Mouse (Mus musculus) spleen, adult 18-20 months (tissue): ENCODE data around the gene Zfp382.
A peak's percentile ranks its signal among the peaks of the same experiment; 100 is the strongest.
"Not testable (repeated sequence)": the region's sequence is repeated elsewhere in the genome, so short reads cannot be mapped to it uniquely, and the experiment has no call there.

Experiments
- DNase-seq, 2 experiments: peaks; one replicate each; pipeline ENCODE4 v3.0.0; 2022; ENCODE audit warnings: mixed read lengths in 2 of 2

Gene Zfp382

GRCm38 (mm10) chr7:30121308-30122187 is at the start of gene Zfp382:
Gene Zfp382 (plus strand): TSS chr7:30121942.
- DNase-seq = peak; percentile 75 to 90

DNA sequence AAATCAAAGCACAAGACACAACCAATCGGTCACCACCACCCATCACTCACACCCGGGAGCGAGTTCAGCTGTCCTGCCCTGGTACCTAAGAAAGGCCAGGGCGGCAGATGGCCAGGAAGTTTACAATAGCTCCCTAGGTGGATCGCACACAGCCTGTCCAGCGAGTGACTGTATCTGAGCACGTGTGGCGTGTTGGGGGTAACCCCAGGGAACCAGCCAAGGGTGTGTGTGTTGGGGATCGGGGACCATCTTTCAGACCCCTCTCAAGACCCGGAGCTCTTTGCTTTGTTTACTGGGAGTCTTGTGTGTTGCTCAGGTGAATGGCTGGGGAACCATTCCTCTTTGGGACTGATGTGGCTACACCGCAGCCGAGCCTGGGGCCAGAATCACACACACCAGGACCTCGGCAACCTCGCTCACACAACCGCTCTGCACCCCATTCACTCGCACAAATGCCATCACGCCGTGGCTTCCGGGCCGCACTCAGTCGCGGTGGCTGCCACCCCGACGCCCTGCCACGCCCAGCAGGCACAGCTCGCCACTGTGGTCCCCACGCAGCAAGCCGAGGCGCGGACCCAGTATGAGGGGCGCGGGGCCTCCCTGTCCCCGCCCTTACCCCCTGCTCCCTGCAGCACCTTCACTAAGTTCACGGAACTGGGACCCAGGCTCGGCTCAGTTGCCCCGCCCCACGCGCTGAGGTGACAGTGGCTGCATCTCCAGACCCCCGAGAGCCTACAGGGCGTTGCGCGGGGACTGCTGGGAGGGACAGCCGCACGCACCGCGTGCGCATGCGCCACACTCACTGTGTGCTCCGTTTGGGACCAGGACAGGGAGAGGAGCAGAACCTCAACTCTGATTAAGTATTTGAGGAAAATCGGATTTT is 49.4 kb upstream of the Zfp382 start, which contains the start of gene Zfp82:
Gene Zfp82 (minus strand): TSS at position 755 of the 883 bp plus-strand sequence.
- DNase-seq = peak; percentile 75 to 81

DNA sequence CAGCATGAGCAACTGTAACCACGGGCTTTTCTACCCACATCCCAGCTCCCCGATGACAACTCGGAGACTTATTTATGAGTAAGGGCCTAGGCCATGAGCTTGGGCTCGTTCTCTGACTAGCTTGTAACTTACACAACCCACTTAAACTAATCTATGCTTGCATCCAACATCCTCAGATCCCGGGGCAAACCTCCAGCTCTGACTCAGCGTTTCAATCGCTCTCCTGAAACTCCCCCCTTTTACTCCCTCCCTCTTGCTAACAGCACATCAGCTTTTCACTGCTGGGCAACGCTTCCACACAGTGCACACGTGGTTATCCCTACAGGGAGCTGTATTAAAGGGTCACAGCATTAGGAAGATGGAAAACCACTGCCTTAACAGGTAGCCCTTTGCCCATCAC is 35.2 kb upstream of the Zfp382 start:
- no peak for DNase-seq

DNA sequence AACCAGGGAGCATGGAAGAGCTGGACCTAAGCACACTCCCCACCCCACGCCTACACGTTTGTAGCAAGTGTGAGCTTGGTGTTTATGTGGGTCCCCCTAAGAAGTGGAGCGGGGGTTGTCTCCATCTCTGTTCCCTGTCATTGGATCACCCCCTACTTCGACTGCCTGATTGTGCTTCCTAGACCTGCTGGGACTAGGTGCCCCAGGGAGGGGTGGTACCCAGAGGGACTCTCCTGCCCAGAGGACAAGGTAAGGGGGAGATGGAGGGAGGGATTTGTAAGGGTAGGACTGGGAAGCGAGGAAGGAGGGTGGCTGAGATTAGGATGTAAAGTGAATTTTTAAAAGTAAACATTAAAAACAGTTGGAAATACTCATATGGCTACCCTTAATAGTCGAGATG is 32.3 kb upstream of the Zfp382 start:
- no peak for DNase-seq

DNA sequence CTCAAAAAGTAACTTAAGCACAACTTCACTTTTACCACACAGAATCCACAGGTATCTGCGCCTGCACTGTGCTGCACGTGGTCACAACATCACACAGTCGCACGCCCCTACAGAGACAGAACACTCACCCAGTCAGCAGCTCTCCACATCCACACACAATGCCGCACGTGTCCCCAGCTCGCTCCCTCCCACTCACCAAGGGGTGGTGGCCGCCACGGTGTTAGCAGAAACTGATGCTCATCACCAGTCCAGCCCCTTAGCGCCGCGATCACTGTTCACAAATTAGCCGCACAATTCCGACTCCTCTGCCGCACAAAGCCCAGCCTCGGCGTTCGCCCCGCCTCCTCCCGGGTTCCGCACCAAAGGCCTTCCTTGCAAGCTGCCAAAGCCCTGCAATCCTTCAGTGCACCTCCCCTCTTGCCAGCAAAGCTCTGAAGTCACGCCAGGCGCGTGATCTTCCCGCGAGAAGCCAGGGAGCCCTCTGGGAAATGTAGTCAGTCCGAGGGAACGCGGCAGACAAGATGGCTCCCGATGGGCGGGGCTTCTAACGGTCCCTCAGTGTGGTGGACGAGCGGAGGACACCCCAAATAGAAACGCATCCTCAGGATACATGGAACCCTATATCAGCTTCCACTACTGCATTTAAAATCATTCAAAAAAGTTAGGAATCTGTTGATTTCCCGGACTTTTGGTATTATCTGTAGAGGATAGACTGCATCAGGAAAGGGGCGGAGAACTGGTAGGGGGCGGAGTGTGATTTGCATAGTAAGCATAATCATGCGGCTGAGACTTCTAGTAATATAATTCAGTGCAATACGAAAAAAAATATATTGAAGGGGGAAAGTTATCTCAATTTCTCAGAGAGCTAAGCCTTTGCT is 31.4 kb upstream of the Zfp382 start, which contains the start of the genes Gm26920 and Zfp566:
Gene Gm26920 (minus strand): TSS at position 319 of the 878 bp plus-strand sequence.
Gene Zfp566 (minus strand): TSS at position 436 of the 878 bp plus-strand sequence.
- DNase-seq = peak; percentile 89 to 94

GRCm38 (mm10) chr7:30090970-30091585 is 30.7 kb upstream of the Zfp382 start:
- DNase-seq = no peak

DNA sequence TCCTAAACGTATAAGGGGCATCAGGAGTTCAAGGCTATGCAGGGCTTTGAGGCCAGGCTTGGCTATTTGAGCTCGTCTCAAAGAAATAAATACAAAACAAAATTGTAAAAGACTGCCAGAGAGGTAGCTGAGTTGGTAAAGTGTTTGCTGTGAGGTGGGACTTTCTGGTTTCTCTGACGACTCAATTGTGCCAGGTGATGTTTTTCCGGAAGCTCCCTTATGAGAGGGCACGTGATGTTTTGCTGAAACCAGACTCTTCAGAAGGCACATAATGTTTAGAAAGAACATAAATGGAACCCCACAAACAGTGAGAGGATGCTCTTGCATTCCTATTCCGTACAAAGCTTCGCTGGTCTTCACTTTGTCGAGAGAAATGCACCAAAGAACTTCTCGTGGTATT is 29.1 kb upstream of the Zfp382 start:
- no peak for DNase-seq

DNA sequence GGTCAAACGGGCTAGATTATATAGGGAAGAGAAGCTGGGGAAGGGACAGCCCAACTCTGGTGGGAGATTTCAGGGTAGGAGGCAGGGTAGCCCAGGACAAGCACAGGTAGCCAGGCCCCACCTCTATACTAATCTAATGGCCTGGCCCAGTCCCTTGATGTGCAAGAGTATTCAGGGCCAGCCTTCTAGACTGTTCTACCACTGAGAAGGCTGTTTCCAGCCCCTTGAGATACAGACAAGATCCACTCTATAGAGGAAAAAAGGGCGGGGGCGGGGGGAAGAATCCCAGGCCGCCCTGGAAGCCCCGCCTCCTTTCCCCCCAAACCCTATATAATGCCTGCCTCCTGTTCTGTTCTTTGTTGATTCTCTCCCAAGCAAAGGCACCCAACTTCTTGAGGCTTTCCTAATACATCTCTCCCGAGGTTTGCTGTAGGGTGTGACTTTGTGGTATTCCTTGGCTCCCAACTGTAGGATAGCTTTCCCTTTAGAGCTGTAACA is 27.8 kb upstream of the Zfp382 start:
- DNase-seq = no peak

DNA sequence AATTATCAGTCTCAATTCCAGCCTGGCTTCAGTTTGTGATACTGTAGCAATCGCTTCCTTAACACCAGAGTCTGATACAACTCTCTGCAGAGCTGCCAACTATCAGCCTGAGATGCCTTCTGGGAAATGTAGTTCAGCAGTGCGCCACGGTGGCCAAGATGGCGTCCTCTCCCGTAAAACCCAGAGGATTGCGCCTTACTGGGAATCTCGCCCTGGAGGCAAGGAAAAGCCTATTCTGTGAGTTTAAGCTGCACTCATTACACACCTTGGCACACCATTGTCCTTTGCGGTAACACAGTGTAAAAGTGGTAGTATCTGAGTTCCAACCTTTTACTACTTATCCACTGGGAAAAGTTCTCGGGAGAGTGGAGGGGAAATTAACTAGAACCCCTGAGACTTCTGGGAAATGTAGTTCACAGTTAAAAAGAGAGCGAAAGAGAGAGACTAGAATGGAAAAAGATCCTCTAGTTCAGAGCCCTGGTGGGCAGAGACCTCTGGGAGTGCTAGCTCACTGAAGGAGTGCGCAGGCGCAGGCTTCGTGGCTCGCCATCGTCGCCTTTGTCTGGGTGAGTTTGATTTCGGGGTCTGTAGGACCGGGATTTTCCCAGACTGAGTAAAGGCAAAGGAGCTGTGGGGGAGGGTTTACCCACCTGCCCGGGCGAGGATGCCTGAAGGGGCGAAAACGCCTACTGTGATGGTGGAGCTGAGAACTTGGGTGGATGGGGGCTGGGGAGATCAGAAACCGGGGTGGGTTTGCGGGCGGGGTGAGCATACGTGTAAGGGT is 26.9 kb upstream of the Zfp382 start, which contains the start of gene Zfp260:
Gene Zfp260 (plus strand): TSS at position 132 of the 784 bp plus-strand sequence.
- peak; percentile 74 to 83 for DNase-seq

GRCm38 (mm10) chr7:30095551-30096125 is 26.1 kb upstream of the Zfp382 start:
- DNase-seq = no peak

DNA sequence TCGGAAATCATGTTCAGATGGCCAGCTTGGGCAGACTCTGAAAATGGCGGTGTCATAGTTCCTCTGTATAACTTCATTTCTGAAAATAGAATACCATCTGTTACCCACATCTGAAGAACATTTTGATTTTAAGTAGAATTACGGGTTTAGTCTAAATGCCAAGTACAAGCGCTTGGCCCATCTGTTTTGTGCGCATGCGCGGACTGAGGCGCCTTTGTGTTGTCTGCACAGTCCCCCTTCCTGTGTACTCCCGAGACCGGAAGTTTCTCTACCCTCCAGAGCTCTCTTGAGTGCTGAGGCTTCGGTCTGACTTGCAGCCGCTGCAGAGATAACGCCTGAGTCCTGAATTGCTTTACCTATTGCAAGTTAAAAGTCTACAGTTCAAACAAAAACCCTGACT is 22.4 kb upstream of the Zfp382 start:
- DNase-seq = peak; percentile 36 to 38

DNA sequence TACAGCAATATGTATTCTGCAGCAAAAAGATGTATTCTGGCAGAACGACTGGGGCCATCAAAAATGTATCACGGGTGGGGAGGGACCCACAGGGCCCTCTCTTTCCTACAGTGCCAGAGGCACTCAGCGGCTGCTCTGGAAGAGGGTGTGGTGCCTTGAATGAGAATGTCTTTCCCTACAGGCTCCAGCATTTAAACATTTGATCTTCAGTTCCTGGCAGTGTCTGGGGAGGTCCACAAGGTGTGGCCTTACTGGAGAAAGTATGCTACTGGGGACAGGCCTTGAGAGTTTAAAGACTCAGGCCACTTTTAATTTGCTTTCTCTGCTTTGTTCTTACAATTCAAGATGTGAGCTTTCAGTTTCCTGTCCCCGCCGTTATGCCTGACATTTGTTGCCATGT is 5.7 kb upstream of the Zfp382 start:
- no peak for DNase-seq

DNA sequence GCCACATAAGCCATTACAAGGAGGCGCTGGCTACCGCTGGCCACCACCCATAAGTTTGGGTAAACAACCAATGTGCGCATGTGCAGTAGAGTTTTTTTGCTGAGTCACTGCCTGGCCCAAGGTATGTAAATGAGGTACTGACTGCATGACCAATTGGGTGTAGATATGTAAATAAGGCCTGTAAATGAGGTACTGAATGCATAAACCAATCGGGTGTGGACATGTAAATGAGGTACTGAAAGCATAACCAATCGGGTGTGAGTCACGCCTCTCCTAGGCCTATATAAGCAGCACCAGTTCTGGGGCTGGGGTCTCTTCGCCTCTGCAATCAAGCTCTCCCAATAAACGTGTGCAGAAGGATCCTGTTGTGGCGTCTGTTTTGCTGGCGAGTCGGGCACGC is 3.8 kb upstream of the Zfp382 start:
- DNase-seq = not testable (repeated sequence)

- DNase-seq = no peak
Observed at GRCm38 (mm10) chr7:30122188-30122530, 417 bp downstream of the Zfp382 start.

DNA sequence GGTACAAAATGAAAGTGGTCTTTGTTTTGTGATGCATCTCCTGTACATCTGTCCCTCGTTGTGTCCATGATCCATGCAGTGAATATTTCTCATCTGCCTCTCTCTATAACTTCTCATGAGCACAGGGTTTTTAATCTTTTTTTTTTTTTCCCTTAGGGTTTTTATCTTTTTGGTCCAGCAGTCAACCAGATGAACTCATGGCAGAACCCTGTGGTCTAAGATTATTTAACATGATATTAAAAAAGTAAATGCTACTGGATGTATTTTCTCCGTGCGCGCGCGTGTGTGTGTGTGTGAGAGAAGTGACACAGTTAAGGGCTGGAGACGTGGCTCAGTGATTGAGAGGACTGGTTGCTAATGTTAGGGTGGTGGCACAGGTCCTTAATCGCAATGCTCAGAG is 8.2 kb downstream of the Zfp382 start:
- DNase-seq = no peak

DNA sequence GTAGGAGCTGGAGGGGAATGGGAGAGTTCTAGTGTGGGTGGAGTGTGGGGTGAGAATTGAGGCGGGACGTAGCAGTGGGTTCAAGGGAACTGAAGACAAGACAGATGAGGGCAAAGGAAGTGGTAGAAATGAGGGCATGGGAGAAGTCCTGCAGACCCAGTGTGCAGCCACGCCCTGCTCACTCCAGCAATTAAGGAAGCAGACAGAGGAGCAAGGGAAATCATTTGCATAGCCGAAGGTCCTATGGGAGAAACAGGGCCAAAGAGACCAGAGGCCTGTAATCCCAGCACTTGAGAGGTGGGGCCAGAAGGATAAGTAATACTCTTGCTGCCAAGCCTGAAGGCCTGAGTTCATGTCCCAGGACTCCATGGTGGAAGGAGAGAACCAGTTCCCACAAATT is 10.7 kb downstream of the Zfp382 start:
- DNase-seq = no peak

GRCm38 (mm10) chr7:30136826-30137225 is 15.1 kb downstream of the Zfp382 start:
- DNase-seq = no peak

GRCm38 (mm10) chr7:30143170-30143554 is 21.4 kb downstream of the Zfp382 start:
- no peak for DNase-seq

DNA sequence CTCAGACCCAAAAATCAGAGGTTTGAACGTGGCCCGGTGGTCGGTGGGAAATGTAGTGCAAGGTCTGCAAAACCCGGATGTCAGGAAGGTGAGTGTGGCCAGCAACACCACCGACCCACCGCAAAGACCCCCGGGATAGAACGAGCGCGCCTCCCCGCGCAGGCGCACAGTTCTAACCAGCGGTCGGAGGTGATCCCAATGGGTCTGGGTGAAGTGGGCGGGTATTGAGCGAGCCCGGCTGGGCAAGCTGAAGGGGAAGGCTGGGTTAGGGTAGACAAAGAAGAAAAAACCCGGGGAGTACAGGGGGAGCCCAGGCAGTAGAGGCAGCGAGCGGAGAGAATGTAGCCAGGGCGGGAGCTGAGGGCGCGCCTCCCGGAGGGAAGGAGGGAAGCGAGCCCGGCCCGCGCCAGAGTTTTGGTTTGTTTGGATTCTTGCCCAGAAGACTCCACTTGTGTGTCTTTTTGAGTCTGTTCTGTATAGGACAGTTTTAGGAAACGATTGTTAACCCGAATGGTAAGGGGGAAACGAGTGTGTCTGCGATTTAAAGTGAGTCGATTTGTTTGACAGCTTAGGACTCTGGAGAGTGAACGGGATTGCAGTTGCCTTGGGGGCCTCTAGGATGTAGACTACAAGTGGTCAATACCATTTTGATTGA is 21.9 kb downstream of the Zfp382 start:
- peak; percentile 9 for DNase-seq

DNA sequence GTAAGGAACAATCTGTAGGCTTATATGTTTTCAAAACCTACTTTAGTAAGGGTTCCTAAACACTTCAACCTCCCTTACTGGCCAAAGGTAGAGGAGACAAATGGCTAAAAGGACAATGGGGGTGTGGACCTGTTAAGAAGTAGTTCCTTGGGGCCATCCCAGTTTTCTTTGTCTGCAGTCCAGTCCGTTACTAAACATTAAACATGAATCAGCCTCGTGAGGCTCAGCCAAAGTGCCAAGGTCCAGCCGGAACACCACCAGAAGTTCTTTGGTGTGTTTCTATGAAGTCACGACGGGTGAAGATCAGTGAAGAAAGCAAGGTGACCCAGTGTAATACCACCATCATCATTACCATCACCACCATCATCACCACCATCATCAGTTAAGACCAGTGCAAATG is 25.3 kb downstream of the Zfp382 start:
- DNase-seq = no peak
